Mouse (Mus musculus): ENCODE results near the gene Map1lc3b.

Map1lc3b gene

DNA sequence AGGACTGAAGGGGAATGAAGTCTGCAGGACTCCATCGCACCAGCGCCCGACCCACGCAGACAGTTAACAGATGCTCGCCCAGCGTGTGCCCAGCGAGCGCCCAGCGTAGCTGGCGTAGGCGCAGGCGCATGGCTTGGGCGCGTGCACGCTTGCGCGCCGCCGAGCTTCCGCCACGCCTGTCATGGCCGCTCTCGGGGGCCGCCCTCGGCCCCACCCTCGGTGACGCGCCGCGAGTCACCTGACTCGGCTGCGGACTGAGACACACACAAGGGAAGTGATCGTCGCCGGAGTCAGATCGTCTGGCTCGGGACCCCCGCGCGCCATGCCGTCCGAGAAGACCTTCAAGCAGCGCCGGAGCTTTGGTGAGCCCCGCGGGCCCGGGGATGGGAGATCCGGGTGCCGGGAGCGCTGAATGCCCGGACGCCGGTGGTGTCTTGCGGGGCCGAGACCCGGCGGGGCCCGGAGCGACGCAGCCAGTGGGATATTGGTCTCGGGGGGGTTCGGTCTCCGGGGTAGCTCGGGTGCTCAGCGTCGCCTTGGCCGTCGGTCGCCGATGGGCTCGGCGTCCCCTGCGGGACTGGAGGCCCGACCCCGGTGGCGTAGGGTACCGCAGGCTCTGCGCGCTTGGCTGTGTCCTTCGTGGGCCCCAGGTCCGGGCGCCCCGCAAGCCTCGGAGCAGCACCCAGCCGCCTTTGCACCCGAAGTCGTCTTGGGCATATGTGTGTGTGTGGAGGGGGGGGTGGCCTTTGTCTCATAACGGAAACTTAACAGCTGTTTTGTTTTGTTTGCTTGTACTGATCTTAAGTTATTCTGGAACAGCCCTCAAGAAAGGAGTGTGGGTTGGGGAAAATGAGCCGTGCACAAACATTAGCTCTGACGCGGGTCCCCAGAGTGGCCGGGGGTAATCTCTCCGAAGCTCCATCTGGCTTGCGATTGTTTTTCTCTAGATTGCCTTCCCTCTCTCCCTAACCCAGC is at the start of gene Map1lc3b:
Map1lc3b (plus strand) TSS at position 159 of the 975 bp plus-strand sequence.
- peak; percentile 96 for DNase-seq (ENCODE audit: low spot score)

DNA sequence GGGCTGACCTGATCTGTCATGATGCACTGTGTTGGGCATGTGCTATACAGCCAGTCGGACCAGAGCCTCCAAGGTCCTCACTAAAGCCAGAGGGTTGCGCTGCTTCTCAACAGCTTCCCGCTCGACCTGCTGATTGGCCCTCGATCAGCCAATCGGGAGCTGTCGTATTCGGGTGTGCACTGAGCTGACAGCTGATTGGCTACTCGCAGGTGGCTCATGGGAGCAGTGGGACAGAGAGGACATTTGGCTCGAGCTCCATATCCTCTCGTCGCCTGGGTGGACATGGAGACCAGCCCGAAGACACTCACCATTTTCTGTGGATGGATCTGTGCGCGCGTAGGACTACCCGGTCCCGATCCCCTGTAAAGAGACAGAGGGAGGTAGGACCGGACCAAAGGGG is 48.3 kb upstream of the Map1lc3b start:
- DNase-seq (ENCODE audit: low spot score) = no peak

DNA sequence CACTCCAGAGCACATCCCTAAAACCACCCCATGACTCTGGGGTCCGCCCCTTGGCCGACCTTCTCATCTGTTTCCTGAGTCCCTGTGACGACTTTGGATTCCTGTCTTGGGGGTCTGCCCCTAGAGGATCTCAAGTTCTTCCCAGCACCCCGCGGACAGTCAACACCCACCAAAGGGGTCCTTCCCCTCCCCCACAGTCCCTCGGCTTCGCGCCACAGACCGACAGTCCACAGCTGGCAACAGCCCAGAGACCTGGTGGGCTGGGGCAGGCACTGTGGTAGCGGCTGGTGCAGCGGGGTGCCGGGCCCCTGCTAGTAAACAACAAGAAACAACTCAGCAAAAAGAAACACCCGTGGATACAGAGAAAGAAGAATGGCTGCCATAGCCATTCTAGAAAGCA is 47.3 kb upstream of the Map1lc3b start:
- DNase-seq (ENCODE audit: low spot score) = no peak

DNA sequence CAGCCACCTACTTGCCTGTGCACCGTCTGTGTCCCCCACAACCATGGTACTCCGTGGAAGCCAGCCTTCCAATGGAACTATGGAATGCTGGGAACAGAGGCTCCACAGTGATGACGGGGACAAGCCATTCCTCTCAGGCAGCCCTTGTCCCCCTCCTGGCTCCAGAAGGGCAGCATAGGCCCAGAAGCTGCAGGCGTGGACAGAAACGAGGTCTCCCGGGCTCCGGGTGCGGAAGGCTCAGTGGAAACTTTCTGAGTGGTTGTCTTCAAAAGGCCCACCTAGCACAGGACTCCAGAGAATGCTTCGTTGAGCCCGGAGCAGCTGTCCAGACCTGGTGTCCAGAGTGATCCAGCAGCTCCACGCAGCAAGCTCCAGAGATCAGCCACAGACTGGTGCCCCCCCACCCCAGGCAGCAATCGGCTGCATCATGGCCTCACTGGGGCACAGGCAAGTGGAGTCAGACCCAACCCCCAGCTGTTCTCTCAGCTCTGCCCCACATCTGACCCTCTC is 45.8 kb upstream of the Map1lc3b start, which contains the start of gene 1700018B08Rik:
1700018B08Rik (minus strand) TSS at position 45 of the 510 bp plus-strand sequence.
- DNase-seq (ENCODE audit: low spot score) = no peak

DNA sequence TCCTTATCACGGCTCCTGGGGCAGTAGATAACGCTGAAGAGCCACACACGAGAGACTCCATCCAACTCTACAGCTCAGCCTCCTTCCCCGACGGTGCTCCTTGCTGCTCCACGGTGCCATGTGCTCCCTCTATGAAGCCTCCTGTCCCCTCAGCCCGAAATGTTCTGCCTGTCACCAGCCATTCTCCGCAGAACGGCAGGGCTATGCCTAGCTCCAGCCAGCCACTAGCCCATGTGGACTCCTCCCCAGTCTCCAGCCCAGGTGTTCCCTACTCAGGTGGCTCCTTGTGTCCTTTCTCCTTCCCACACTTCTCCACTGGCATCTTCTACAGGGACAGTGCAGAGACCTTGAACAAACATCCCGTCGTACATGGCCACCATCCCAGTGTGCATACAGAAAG is 45.2 kb upstream of the Map1lc3b start:
- no peak for DNase-seq (ENCODE audit: low spot score)

DNA sequence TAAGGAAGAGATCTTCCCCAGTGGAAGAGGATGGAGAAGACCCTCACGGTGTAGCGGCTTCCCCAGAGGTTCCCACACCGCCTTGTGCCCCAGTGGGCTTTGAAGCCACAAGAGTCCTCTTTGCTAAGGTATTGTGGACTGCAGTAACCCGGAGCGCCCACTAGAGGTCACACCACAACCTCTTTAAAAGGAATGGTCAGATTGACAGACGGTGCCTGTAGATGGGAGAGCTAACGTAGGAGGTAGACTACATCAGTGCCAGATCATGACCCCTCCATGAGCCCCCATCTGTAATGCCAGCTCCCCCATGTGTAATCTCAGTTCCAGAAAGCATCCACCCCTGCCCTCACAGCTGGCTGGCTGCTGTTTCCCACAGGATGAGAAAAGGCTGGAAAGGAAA is 43.0 kb upstream of the Map1lc3b start:
- peak; percentile 93 for DNase-seq (ENCODE audit: low spot score)

DNA sequence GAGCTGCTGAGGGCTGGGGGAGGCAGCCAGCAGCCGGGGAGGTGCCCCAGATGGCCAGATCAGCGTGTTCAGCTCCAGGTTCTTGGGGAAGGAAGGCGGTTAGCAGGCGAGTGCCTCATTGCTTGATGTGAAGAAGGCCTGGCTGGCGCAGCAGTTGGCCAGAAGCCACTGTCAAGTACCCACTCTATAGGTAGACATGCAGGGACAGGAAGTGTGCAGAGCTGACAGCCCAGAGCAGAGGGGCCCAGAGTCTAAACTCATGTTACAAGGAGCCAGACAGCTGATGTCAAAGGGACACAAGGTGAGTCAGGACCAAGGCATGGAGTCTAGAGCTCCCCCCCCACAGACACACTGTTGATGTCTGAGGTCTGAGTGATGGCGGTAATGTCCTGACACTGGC is 40.1 kb upstream of the Map1lc3b start:
- no peak for DNase-seq (ENCODE audit: low spot score)

DNA sequence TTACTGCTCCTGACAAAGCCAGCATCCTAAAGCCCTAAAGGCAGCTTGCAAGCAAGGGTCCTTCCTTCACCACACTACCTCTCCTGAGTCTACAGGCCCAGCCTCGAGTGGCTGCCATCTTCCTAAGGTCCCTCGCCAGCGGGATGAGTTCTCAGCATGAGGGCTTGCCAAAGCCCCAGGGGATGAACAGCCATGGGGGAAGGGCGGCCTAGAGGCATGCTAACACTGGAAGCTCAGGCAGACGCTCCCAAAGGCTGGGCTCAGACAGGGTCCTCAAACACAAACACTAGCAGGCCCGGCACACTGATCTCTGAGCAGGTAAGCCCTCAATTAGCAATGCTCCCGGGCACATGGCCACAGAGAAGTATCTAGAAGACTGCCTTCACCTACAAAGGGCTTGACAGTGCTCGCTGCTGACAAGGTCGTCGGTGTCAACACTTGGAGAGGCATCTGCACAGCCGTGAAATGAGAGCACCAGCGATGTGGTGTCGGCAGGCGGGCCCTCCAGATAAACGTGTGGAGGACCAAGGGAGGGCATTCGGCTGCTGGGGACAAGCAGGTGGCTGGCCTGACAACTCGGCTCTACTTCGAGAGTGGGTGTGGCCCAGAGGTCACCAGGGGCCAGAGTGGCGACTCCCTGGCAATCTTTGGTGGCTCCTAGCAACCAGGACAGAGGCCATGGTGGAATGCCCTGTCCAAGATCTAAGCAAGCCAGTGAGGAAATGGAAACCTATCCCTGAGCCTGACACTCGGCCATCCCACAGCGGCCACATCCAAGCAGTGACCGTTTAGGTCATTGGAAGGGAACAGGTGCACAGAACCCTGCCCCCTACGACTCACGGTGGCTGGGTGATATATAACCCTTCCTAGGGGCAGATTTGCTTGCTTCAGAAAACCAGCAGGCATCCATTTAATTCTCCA is 38.8 kb upstream of the Map1lc3b start:
- DNase-seq (ENCODE audit: low spot score) = no peak

DNA sequence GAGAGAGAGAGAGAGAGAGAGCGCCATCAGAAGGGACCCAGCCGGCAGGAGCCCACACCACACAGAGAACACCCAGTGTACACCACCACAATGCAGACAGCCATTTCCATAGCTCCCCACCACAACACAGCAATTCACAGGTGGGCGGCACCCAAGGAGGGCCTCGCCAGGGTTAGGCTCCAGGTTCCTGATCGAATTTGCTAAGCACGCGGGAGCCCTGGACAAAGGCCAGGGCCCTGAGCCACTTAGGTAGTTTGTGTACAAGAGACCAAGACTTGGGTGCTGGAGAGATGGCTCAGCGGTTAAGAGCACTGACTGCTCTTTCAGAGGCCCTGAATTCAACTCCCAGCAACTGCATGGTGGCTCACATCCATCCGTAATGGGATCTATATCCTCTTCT is 37.7 kb upstream of the Map1lc3b start:
- DNase-seq (ENCODE audit: low spot score) = no peak

DNA sequence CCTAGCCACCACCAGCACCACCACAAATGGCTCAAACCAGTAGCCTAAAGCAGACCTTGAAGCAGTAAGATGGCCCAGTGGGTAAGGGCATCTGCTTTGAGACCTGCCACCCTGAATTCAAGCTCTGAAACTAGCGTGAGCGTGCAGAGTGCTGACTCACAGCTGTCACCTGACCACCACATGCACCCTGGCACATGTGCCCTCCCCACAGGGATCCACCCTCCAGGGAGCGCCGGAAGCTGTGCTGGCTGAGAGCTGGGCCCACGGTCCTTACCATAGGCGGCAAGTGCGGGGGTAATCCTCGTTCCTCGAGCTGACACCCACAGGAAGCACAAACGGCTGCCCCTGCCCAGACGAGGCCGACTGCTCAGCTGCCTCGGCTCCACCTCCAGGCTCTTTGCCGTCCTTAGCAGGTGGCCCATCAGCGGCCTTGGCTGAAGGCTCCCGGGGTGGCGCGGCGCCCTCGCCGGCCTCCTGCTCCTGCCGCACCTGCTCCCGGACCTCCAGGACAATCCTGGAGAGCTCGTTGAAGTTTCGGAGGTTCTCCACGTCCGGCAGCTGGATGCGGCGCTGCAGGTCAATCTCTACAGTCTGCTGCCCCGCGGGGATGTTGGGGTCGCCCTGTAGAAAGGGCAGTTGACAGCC is 36.2 kb upstream of the Map1lc3b start:
- DNase-seq (ENCODE audit: low spot score) = no peak

DNA sequence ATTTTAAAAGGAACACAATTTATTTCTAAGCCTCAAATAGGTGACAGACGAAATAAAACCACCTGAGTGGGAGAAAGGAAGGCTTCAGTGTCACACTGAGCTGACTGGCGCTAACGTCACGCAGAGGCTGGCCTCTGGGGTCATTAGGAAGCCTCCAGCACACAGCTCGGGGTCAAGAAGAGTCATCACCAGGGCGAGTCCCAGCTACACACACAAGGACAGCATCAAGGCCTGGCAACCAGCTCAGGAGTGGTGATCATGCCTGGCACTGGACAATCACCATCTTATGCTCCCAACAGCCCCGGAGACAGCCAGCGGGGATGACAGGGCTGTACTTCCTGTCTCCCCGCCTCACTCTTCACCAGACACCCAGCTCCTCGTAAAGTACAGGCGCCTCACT is 32.4 kb upstream of the Map1lc3b start:
- no peak for DNase-seq (ENCODE audit: low spot score)

DNA sequence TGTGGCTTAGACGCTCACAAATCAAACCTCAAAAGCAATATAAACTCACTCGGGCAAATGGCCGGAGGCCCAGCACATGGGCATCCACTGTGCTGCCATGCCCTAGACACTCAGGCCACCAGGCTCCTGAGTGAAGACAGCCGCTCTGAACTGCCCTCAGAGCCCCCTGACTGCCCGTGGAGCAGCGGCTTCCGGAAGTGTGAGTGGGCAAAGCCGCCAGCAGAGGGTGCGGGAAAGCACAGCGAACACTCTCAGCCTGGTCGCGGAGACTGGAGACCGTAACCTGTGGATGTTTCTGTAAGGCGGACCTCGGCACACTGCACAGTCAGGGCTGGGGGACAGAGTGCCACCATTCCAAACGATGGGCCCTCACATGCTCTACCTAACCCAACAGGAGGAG is 31.6 kb upstream of the Map1lc3b start:
- no peak for DNase-seq (ENCODE audit: low spot score)

DNA sequence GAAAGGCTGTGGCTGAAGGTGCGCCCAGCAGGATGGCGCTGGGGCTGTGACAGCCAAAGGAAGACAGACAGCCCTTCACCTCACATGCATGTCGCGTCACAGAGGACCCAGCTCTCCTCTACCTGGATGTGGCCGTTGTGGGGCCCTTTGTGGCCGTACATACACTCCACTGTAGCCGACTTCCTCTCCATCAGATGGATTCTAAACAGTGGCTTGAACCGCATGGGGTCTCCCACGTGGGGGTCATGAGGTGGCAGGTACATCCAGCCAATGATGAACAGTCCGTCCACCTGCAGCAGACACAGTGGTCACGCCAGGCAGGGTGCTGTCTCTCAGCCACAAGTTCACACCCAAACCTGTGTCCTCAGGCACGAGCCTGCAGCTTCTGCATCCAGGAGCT is 30.4 kb upstream of the Map1lc3b start:
- DNase-seq (ENCODE audit: low spot score) = no peak

DNA sequence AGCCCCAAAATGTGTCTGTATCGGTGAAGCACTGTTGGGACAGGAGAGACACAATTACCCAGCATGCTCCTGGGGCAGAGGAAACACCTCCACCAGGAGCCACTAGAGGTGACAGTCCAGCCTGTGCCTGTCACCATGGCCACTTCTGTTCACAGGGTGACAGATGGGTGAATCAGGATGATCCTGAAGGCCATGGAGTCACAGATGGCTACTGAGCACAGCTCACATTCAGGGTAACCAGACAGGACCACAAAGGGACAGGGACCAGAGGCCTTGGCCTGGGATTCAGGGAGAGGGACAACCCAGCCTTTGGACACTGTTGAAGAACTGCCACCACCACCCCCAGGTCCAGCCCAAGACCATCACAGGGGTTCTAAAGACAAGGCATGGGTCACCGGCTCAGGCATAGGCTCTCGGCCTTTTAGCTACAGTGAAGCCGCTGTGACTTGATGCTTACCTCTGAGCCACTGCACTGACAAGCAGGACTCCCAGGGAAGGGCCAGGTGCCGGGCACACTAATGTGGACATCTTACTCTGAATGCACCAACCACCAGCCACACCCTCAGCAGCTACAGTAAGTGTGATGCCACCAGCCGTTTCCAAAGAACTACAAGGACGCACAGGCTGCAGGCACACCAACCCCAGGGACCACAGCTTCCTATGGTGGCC is 29.6 kb upstream of the Map1lc3b start:
- DNase-seq (ENCODE audit: low spot score) = no peak

DNA sequence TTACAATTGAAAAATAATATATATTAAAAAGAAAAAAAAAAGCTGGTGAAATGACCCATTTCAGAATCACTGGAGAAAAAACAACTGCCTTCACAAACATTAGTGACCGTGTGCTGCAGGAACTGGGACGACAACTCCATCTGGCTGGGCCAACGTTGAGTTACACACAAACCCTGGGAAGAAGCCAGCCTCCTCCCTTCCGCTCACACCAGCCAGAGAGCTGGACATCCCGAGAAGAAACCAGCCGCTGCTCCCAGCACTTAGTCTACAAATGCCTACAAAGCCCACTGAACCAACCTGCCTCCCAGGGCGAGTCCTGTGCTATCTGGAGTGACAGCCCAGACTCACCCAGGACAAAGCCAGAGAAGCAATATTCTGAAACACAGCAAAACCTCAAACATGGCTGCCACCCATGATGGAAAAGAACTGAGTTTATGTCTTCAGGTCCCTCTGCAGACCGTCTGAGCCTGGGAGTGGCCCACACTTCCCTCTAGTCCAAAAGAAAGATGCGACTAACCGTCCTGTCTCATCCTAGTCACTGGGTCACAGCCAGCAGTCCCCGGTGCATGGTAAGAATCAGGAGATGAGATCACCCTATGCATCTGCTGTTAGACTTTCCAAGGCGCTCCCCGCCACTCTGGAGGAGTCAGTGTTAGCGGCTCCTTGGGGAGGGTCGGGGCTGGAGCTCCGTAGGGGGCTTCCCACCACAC is 28.4 kb upstream of the Map1lc3b start:
- DNase-seq (ENCODE audit: low spot score) = no peak

DNA sequence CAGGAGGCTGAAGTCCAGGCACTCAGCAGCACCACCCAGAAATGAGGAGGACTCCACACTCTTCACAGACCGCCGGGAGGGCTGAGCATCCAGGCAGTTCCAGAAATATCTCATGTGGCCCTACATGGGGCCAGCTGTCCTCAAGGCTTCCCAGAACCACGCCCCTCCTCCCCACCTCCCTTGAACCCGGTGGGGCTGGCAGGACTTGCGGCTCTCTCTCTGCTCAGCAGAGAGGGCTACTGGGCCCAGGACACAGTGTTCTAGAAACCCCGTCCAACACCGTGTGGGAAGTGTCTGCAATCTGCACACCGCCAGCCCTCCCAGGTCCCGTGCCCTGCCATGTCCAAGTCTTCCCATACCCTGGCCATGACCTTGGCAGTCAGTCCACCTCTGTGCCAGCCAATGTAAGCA is 27.2 kb upstream of the Map1lc3b start:
- no peak for DNase-seq (ENCODE audit: low spot score)

DNA sequence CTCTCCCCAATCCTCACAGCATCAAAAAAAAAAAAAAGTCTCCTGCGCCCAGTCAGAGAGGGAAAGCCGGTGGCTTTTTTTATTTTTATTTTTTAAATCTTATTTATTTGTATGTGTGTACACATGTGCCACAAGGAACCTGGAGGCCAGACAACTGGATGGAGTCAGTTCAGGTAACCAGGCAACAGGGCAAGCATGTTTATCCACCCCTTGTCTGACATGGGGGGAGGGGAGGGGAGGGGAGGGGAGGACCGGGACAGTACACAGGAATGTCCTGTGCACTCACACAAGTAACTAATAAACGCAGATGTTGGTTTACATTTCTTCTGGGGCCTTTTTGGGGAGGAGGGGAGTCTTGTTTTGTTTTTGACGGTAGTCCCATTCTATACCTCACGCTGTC is 26.5 kb upstream of the Map1lc3b start:
- DNase-seq (ENCODE audit: low spot score) = no peak

DNA sequence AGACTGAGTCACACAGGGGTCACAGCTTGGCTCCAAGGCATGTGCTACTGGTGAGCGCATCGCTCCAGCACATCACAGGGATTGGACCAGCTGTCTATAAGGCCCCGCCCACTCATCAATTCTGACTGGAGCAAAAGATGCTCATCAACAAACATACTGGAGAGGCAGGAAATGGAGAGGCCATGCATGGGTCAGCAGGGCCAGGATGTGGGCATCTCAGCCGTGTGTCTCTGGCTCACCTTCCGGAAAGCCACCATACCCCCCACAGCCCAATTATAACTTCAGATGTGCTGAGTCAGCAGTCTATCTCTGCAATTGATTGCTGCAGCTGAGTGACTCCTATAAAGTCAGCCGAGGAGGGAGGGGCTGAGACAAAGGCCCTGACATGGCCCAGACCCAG is 21.8 kb upstream of the Map1lc3b start:
- no peak for DNase-seq (ENCODE audit: low spot score)

DNA sequence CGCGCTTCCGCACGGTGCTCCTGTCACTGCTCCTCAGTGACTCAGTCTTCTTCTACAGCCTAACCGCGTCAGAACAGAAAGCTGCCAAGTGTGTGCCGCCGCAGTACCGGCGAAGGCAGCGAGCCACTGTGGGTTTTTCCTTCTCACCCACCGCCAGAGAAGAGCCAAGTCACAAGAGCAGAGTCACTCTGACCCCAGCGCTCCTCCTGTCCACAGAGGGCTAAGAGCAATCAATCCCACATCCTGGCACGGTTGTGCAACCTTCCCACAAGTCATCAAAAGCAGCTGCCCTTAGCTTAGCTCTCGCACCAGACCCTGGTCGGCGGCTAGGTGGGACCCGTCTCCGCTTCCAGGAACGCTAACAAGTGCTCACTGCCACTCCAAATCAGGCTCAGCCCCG is 19.8 kb upstream of the Map1lc3b start:
- DNase-seq (ENCODE audit: low spot score) = no peak

DNA sequence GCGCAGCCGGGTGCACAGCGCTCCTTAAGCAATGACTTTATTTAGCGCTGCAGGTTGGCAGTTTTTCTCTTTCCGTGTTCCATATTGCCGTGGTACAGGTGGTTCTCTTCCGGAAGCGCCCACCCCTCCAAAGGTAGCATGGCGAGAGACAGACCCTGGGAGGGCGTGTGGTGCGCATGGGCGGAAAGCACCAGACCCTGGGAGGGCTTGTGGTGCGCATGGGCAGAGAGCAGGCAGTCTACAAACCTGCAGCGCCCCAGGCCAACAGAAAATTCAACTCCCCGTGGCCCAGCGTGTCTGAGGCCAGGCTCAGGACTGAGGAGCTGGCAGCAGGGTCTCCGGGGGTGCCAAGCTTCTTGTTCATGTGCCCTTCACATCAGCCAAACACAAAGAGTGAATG is 19.4 kb upstream of the Map1lc3b start:
- DNase-seq (ENCODE audit: low spot score) = no peak

DNA sequence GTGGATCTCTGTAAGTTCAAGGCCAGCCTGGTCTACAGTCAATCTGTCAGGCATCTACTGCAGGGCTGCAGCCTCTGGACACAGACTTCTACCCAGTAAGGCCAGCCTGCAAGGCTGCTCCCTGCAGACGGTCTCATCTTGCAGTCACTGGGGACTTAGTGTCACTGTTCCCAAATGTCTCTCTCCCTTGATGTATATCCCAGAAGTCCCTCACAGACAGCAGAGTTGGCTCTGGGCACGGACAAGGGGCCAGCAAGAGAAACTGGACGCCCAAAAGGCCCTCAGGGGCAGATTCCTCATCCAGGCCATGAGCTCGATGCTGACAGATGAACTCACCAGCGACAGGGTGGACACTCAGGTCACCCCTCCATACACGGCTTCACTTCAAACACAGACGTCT is 18.0 kb upstream of the Map1lc3b start:
- no peak for DNase-seq (ENCODE audit: low spot score)

Data from embryo, embryonic 10.5 days (tissue).